Mouse (Mus musculus) midbrain, embryonic 15.5 days (tissue): Measurements from ENCODE around the gene Ankib1. TPM values are rescaled to one million over a fixed set of nuclear protein-coding genes. Genes with fewer than 3 reads are reported as not detected.
"Not testable (repeated sequence)": the region's sequence is repeated elsewhere in the genome, so short reads cannot be mapped to it uniquely, and the experiment has no call there.

Experiments
- ATAC-seq: fragments of 200-750 bp; cut with Nextera tagmentation; replicated peaks from 2 replicates; pipeline ENCODE4 v1.8.0; 2017; ENCODE audit warnings: moderate TSS enrichment
- H3K27ac ChIP-seq: fragments of 300-500 bp; sonication (generic); 2 replicates; pipeline ENCODE4 v1.5.1; 2015; ENCODE audit warnings: mild to moderate bottlenecking, inconsistent platforms
- H3K27me3 ChIP-seq: fragments of 300-500 bp; sonication (generic); replicated peaks from 2 replicates; pipeline ENCODE4 v1.6.1; 2015; ENCODE audit warnings: inconsistent platforms
- H3K36me3 ChIP-seq: fragments of 300-500 bp; sonication (generic); replicated peaks from 2 replicates; pipeline ENCODE4 v1.6.1; 2015; ENCODE audit warnings: inconsistent platforms
- H3K4me1 ChIP-seq: fragments of 300-500 bp; sonication (generic); 2 replicates; pipeline ENCODE4 v1.6.1; 2015; ENCODE audit warnings: inconsistent platforms
- H3K4me2 ChIP-seq: fragments of 300-500 bp; sonication (generic); 2 replicates; pipeline ENCODE4 v1.6.1; 2015; ENCODE audit warnings: inconsistent platforms, mild to moderate bottlenecking, moderate library complexity
- H3K4me3 ChIP-seq: fragments of 300-500 bp; sonication (generic); 2 replicates; pipeline ENCODE4 v1.5.1; 2015; ENCODE audit warnings: mild to moderate bottlenecking, inconsistent platforms
- H3K9ac ChIP-seq: fragments of 300-500 bp; sonication (generic); 2 replicates; pipeline ENCODE4 v1.6.1; 2015; ENCODE audit warnings: mild to moderate bottlenecking, inconsistent platforms
- H3K9me3 ChIP-seq: fragments of 300-500 bp; sonication (generic); 2 replicates; pipeline ENCODE4 v1.6.1; 2016; ENCODE audit warnings: inconsistent platforms
- WGBS: fragments of 180-500 bp; shearing (Covaris S2); methylation state at CpG from one replicate; pipeline ENCODE4 v1.1.7; 2015; ENCODE audit warnings: mixed read lengths; 5-methylcytosine and 5-hydroxymethylcytosine counted together
- polyA plus RNA-seq: library from polyadenylated mRNA; unstranded; fragments of >200 nt; fragmentation: Nextera tagmentation; extraction: Ambion mirVana; gene quantifications from 2 replicates; pipeline ENCODE4 v1.2.1, GENCODE M21; 2015

Ankib1 gene
- polyA plus RNA-seq, result 19.7 and 21.2 TPM in 2 replicates

DNA sequence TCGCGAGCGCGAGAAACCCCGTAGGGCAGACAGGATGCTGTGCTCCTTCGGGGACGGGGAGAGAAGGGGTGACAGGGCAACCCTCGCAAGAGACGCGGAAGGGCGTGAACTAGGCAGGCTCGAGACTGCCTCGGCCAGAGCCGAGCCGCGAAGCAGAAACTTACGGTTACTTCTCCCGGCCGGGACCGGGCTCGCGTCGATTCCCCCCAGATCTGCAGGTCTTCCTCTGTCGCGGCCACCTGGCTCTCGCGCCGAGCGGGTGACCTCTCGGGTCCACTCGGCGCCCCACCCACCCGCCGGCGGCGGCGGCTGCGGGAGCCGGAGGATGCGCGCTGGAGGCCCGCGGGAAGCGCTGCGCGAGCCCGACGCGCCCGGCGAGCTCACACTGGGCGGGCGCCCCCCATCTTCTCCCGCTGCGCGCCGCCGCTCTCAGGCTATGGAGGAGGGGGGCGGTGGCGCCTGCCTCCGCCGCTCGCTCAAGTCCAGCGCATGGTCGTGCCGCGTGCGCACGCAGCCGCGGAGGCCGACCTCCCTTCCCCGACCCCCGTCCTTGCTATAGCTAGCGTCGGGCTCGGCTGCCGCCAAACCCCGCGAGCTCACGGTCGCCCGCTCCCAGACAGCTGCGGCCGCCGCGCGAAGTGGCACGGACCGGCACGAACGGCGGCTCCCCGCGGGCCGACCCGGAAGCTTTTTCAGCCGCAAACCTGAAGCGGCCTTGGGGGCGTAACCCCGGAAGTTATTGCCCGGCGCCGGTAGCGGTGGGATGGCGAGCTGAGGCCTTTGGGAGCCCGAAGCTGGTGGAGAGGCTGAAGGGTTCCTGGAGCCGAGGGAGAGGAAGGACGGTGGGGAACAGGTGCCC is at the start of gene Ankib1, which contains the start of gene Krit1:
Ankib1 (minus strand) TSS at position 493 of the 859 bp plus-strand sequence.
Krit1 (plus strand) TSS at position 752 of the 859 bp plus-strand sequence.
- Histone ChIP-seq H3K9ac (peak within 1 kb of the TSS; percentile 74), H3K9me3 (no peaks in the 10 kb centered on the region), H3K4me2 (peak within 1 kb of the TSS; percentile 80), H3K36me3 (no peaks in the 10 kb centered on the region), H3K4me1 (peaks cover 29% of the 10 kb centered on the region), H3K4me3 (peak within 1 kb of the TSS; percentile 98), H3K27ac (peak within 1 kb of the TSS; percentile 92), H3K27me3 (no peaks in the 10 kb centered on the region)
- peak; percentile 96 for ATAC-seq
- WGBS, result under 1% methylated on average over 102 of the region's 109 CpGs

DNA sequence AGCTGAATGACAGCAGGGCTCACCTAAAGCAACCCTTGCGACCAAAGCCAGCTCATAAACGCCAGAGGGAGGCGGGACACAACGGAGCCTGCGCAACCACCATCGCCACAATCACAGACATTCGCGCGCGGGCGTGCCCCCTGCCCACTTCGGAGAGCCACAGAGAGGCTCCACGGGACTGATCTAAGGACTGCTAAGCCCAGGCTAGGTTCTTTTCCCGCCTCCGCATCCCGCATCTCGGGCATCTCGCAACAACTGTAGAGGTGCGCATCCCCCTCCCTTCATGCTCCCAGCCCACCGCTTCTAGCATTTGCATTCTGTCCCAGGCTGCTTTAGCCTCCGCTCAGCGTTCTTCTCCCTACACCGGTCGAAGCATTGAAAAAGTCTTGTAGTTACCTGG is 42.3 kb upstream of the Ankib1 start, which contains the start of gene Lrrd1:
Lrrd1 (plus strand) TSS at position 148 of the 400 bp plus-strand sequence.
- ATAC-seq, result peak; percentile 62
- Histone ChIP-seq H3K4me2 (peak within 1 kb of the TSS; percentile 64), H3K9ac (peak within 1 kb of the TSS; percentile 21), H3K9me3 (no peaks in the 10 kb centered on the region), H3K27ac (no peak within 1 kb of the TSS), H3K27me3 (no peaks in the 10 kb centered on the region), H3K36me3 (0 out of 2 replicates have a peak, but pooled peaks cover 9% of the 10 kb centered on the region), H3K4me3 (peak within 1 kb of the TSS; percentile 35), H3K4me1 (peaks cover 5% of the 10 kb centered on the region; the same call in 1 of the 2 replicates)
- WGBS, result 4% methylated on average over 24 of the region's 24 CpGs

GRCm38 (mm10) chr5:3834107-3834506 is 31.4 kb upstream of the Ankib1 start:
- no peak for ATAC-seq
- Histone ChIP-seq H3K9me3 (no peaks in the 10 kb centered on the region), H3K4me1 (no peaks in the 10 kb centered on the region), H3K9ac (no peak overlapping the region), H3K4me3 (no peak overlapping the region), H3K27me3 (no peaks in the 10 kb centered on the region), H3K27ac (no peak overlapping the region), H3K4me2 (no peak overlapping the region), H3K36me3 (peaks cover 29% of the 10 kb centered on the region)
- WGBS, result 87% methylated on average over 1 of the region's 1 CpGs

DNA sequence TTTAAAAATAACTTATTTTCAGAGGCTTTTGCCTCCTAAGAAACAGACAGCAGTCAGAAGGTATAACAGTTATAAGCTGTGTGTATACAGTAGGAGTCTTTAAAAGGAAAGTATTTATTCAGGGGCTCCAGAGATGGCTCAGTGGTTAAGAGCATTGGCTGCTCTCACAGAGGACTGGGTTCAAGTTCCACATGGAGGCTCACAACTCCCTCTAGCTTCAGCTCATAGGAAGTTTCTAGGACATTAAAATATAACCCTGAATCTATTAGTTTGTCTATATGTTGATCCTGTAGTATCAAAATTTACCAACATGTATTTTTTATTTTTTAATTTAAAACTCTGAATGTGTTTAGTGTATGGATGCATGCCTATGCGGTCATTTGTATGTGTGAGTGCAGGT is 5.7 kb upstream of the Ankib1 start:
- H3K4me1 ChIP-seq, result peaks cover 8% of the 10 kb centered on the region
- no peak overlapping the region for H3K27ac ChIP-seq
- 93% methylated on average over 1 of the region's 1 CpGs for WGBS
- no peak overlapping the region for H3K9ac ChIP-seq
- H3K4me2 ChIP-seq, result no peak overlapping the region
- no peaks in the 10 kb centered on the region for H3K9me3 ChIP-seq
- H3K36me3 ChIP-seq, result peaks cover 11% of the 10 kb centered on the region; the same call in 1 of the 2 replicates
- no peaks in the 10 kb centered on the region for H3K27me3 ChIP-seq
- no peak overlapping the region for H3K4me3 ChIP-seq
- ATAC-seq, result no peak

DNA sequence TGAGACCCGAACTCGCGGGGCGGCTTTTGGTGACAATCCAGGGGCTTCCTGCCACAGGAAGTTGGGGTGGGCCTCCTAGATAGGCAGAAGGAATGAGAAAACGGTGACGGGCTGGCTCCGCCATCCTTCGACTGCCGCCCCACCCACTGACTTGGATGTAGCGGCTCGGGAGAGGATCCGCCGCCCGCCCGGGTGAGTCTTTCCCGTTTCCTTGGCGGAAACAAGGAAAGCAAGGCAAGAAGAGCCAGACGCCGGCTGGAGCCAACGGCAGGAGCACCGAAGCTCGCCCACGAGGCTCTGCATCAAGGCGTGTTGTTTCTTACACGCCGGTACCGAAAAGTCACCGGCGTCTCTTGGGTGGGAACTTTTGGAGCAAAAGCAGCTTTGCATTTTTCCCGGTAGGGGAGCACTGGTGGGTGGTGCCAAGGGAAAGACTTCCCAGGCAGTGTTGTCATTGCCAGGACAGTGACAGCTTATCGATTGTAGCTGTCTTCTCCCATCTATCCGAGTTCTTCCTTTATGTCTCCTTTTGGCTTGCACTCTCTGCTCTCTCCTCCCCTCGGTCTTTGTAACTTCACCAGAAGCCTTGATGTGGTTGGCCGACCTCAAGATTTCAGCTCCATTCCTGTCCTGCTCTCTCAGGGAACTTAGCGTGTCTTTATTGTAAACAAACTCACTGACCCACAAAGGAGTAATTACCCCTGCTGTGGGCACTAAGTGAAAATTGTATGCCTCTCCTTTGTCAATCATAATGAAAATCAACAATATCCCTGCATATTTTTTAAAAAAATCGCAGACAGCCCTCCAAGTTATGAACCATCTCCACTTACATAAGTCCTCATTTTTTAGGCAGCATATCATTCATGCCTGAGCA is 804 bp upstream of the Ankib1 start:
- WGBS, result under 1% methylated on average over 36 of the region's 36 CpGs
- H3K9ac ChIP-seq, result peak overlapping the region; percentile 74
- H3K9me3 ChIP-seq, result no peaks in the 10 kb centered on the region
- H3K27me3 ChIP-seq, result no peaks in the 10 kb centered on the region
- peak overlapping the region; percentile 80 for H3K4me2 ChIP-seq
- peaks cover 29% of the 10 kb centered on the region for H3K4me1 ChIP-seq
- peak overlapping the region; percentile 98 for H3K4me3 ChIP-seq
- peak overlapping the region; percentile 92 for H3K27ac ChIP-seq
- 0 out of 2 replicates have a peak, but pooled peaks cover 2% of the 10 kb centered on the region for H3K36me3 ChIP-seq
- peak; percentile 85 for ATAC-seq

DNA sequence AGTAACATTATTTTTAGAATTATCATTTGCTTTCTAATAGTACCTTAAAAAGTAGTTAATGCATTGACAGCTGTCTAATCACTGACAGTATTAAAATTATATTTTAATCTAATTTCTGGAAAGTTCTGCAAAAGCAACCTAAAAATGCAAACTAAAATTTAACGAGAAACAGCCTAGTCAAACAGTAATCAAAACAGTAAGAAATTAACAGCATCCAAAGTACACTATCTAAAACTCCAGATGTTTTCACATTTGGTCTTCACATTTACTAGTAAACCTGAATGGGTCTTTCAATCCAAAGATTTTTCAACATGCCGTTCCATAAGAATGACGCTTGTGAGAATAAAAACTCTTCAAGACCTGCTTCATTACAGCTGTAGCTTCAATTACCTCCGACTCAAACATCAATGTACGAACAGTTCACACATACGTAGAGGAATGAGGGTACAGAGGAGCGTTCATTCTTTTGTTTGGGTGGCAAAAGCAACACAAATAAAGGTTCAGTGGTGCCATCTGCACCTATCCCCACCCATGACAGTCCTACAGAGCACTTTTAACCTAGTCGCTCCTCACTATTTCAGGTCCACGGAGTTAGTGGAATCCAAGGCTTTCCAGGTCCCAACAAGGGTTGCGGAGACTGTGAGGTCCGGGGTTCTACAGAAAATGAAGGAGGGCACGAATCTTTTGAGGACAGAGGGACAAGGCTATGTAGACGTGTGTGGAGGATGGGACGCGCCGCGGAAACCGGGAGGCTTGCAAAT is 873 bp downstream of the Ankib1 start:
- H3K27ac ChIP-seq, result peak overlapping the region; percentile 92
- ATAC-seq, result peak; percentile 7
- no peaks in the 10 kb centered on the region for H3K36me3 ChIP-seq
- H3K9ac ChIP-seq, result peak overlapping the region; percentile 74
- WGBS, result 6% methylated on average over 18 of the region's 18 CpGs
- peaks cover 29% of the 10 kb centered on the region for H3K4me1 ChIP-seq
- peak overlapping the region; percentile 80 for H3K4me2 ChIP-seq
- H3K27me3 ChIP-seq, result no peaks in the 10 kb centered on the region
- peak overlapping the region; percentile 98 for H3K4me3 ChIP-seq
- H3K9me3 ChIP-seq, result no peaks in the 10 kb centered on the region

DNA sequence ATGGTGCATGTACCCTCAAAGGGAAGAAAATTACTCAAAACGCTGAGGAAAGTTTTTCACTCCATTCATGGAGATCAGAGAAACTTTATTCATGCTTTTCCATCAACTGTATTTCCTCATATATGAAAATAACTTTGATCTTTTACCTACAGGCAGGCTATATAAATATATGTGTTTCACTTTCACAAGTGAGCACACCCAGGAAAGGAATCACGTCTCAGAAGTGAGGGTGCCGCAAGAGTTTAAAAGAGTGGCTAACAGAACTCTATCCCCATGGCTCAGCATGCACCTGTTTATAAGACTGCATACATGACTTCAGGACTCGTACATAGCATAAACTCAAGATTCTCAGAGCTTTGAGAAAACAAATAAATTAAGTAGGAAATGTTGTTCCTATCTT is 1.8 kb downstream of the Ankib1 start:
- WGBS, result 83% methylated on average over 4 of the region's 4 CpGs
- H3K4me1 ChIP-seq, result peaks cover 29% of the 10 kb centered on the region
- H3K4me3 ChIP-seq, result peak overlapping the region; percentile 17; the same call in 1 of the 2 replicates
- no peaks in the 10 kb centered on the region for H3K36me3 ChIP-seq
- ATAC-seq, result no peak
- H3K27ac ChIP-seq, result no peak overlapping the region
- H3K9me3 ChIP-seq, result no peaks in the 10 kb centered on the region
- H3K4me2 ChIP-seq, result peak overlapping the region; percentile 80
- no peak overlapping the region for H3K9ac ChIP-seq
- no peaks in the 10 kb centered on the region for H3K27me3 ChIP-seq

- no peak overlapping the region for H3K27ac ChIP-seq
- no peaks in the 10 kb centered on the region for H3K27me3 ChIP-seq
- no peaks in the 10 kb centered on the region for H3K36me3 ChIP-seq
- peaks cover 29% of the 10 kb centered on the region for H3K4me1 ChIP-seq
- no peak overlapping the region for H3K4me3 ChIP-seq
- H3K4me2 ChIP-seq, result no peak overlapping the region
- H3K9ac ChIP-seq, result no peak overlapping the region
- H3K9me3 ChIP-seq, result no peaks in the 10 kb centered on the region
- WGBS, result 82% methylated on average over 1 of the region's 1 CpGs
- ATAC-seq, result no peak
Observed at GRCm38 (mm10) chr5:3800041-3800440, 2.7 kb downstream of the Ankib1 start.

DNA sequence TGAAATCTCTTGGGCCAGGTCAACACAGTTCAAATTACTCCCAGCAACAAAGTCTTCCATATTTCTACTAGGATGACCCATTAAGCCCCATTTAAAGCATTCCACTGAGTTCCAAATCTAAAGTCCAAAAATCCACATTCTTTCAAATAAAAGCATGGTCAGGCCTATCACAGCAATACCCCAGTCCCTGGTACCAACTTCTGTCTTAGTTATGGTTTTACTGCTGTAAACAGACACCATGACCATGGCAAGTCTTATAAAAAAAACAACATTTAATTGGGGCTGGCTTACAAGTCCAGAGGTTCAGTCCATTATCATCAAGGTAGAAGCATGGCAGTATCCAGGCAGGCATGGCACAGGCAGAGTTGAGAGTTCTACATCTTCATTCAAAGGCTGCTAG is 4.1 kb downstream of the Ankib1 start:
- H3K27me3 ChIP-seq, H3K9me3 ChIP-seq, H3K36me3 ChIP-seq, ATAC-seq, H3K4me2 ChIP-seq, H3K9ac ChIP-seq, H3K4me3 ChIP-seq, H3K27ac ChIP-seq: not testable (repeated sequence)
- peaks cover 21% of the 10 kb centered on the region for H3K4me1 ChIP-seq

GRCm38 (mm10) chr5:3797101-3797500 is 5.6 kb downstream of the Ankib1 start:
- H3K36me3 ChIP-seq, ATAC-seq, H3K27me3 ChIP-seq, H3K4me3 ChIP-seq, H3K4me2 ChIP-seq, H3K27ac ChIP-seq, H3K9ac ChIP-seq, H3K9me3 ChIP-seq: not testable (repeated sequence)
- 99% methylated on average over 2 of the region's 2 CpGs for WGBS
- peaks cover 21% of the 10 kb centered on the region for H3K4me1 ChIP-seq

DNA sequence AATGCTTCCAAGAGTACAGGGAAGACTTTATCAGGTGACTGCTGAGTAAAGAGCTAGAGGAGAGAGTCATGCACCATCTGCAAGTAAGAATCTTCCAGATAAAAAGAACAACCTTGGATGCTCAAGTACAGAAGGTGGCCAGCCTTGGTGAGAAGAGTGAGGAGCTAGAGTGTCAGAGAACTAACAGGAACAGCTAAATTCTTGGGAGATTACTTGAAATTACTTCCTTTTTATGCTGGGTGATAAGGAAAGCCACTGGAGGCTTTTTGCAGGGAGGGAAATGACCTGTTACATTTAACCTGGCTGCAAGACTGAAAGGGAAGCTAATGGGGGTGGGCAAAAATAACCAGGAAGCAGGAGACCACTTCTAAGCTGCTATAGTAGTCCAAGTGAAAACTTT is 11.7 kb downstream of the Ankib1 start:
- Histone ChIP-seq H3K4me2 (no peak overlapping the region), H3K36me3 (no peaks in the 10 kb centered on the region), H3K9ac (no peak overlapping the region), H3K9me3 (no peaks in the 10 kb centered on the region), H3K4me3 (no peak overlapping the region), H3K27ac (no peak overlapping the region), H3K4me1 (no peaks in the 10 kb centered on the region), H3K27me3 (no peaks in the 10 kb centered on the region)
- no peak for ATAC-seq
